Mouse (Mus musculus) liver, adult 2 months (tissue): ENCODE measurements around the gene Mael. TPM values are rescaled to one million over a fixed set of nuclear protein-coding genes. Genes with fewer than 3 reads are reported as not detected.

Source experiments
- DNase-seq: peaks from one replicate; pipeline ENCODE4 v3.0.0-alpha.2; 2011; ENCODE audit warnings: low read depth, low spot score; ENCODE audit errors: extremely low read depth
- H3K27ac ChIP-seq: fragments of 200-500 bp; replicated peaks from 2 replicates; pipeline ENCODE4 v1.5.1; 2012; ENCODE audit warnings: low read depth, mild to moderate bottlenecking, control low read depth, inconsistent platforms, low read length; ENCODE audit not compliant: insufficient read depth
- H3K27me3 ChIP-seq: fragments of 200-500 bp; 2 replicates; pipeline ENCODE4 v1.6.1; 2012; ENCODE audit warnings: mild to moderate bottlenecking, moderate library complexity, low read length, inconsistent platforms; ENCODE audit not compliant: control insufficient read depth, insufficient read depth
- H3K36me3 ChIP-seq: fragments of 200-500 bp; 2 replicates; pipeline ENCODE4 v1.6.1; 2012; ENCODE audit warnings: low read length, inconsistent platforms; ENCODE audit not compliant: control insufficient read depth, insufficient read depth
- H3K4me1 ChIP-seq: fragments of 200-500 bp; 2 replicates; pipeline ENCODE4 v1.6.1; 2011; ENCODE audit warnings: low read length; ENCODE audit not compliant: control insufficient read depth, insufficient read depth
- H3K4me3 ChIP-seq: fragments of 200-500 bp; 2 replicates; pipeline ENCODE4 v1.5.1; 2011; ENCODE audit warnings: low read depth, mild to moderate bottlenecking, control low read depth, low read length, moderate library complexity; ENCODE audit not compliant: insufficient read depth
- H3K79me2 ChIP-seq: fragments of 200-500 bp; 2 replicates; pipeline ENCODE4 v1.6.1; 2012; ENCODE audit warnings: inconsistent platforms, mild to moderate bottlenecking, low read length, moderate library complexity; ENCODE audit not compliant: control insufficient read depth, insufficient read depth
- H3K9ac ChIP-seq: fragments of 200-500 bp; 2 replicates; pipeline ENCODE4 v1.6.1; 2012; ENCODE audit warnings: low read depth, mild to moderate bottlenecking, control low read depth, inconsistent platforms, low read length
- CTCF ChIP-seq: fragments of 200-500 bp; IDR thresholded peaks from 2 replicates; pipeline ENCODE4 v1.5.1; 2011; ENCODE audit warnings: low read depth, low read length, control low read depth
- POLR2A ChIP-seq: fragments of 200-500 bp; IDR thresholded peaks from 2 replicates; pipeline ENCODE4 v1.6.1; 2011; ENCODE audit warnings: low read length, control low read depth; ENCODE audit not compliant: insufficient read depth; ENCODE audit errors: extremely low read depth
- WGBS: fragments of 180-500 bp; shearing (Covaris S2); methylation state at CpG from one replicate; pipeline ENCODE4 v1.1.7; 2018; 5-methylcytosine and 5-hydroxymethylcytosine counted together
- polyA plus RNA-seq: library from polyadenylated mRNA; depleted of rRNA; stranded (reverse); fragments of >200 nt; gene quantifications from 2 replicates; pipeline ENCODE4 v1.2.3, GENCODE M21; 2012
- total RNA-seq: library from RNA; depleted of rRNA; stranded (reverse); fragments of >200 nt; gene quantifications from 2 replicates; pipeline ENCODE4 v1.2.3, GENCODE M21; 2014

The Mael gene
- total and polyA plus RNA-seq, 2 experiments = not detected

DNA sequence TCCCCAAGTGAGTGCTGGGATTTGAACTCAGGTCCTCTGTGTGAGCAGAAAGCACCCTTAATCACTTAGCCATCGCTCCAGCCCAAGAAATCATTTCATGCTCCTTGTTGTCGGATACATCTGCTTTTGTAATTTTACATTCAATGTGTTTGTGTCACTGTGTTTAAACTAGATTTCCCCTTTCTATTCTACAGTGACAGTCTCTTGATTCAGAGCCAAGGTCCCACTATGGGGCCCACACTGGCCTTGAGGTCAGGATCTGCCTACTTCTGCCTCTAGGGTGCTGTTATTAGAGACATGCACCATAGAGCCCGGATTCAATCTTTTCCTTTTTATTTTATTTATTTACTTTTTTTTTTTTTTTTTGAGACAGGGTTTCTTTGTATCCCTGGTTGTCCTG lies 65.6 kb downstream of the Mael start:
- Histone ChIP-seq H3K27ac (no peak overlapping the region), H3K36me3 (no peaks in the 10 kb centered on the region), H3K27me3 (no peaks in the 10 kb centered on the region), H3K4me3 (no peak overlapping the region), H3K79me2 (no peaks in the 10 kb centered on the region), H3K9ac (no peak overlapping the region), H3K4me1 (no peaks in the 10 kb centered on the region)
- WGBS = 86% methylated on average over 3 of the region's 3 CpGs
- no peak for DNase-seq
- TF ChIP-seq CTCF (no peak), POLR2A (no peak)

- no peaks in the 10 kb centered on the region for H3K36me3 ChIP-seq
- no peaks in the 10 kb centered on the region for H3K4me1 ChIP-seq
- no peaks in the 10 kb centered on the region for H3K27me3 ChIP-seq
- DNase-seq = no peak
- no peaks in the 10 kb centered on the region for H3K79me2 ChIP-seq
- WGBS = 89% methylated on average over 12 of the region's 12 CpGs
- no peak overlapping the region for H3K27ac ChIP-seq
- TF ChIP-seq POLR2A (no peak), CTCF (no peak)
- no peak overlapping the region for H3K9ac ChIP-seq
- H3K4me3 ChIP-seq = no peak overlapping the region
These were observed 67.7 kb downstream of the Mael start for GRCm38 (mm10) chr1:166170852-166171251.

DNA sequence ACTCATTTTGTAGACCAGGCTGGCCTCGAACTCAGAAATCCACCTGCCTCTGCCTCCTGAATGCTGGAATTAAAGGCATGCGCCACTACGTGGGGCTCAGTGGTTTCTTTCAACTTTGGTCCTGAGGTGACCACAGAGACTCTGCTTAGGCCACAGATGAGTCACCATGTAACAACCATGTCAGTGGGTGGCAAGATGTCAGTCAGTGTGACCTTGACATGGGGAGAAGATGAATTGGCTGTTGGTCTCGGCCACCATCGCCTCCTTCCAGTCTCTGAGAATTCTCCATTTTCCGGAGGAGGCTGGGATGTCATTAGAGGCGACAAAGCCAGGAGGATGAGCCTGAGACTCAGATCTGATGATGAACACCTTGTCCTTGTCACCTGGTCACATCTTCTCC lies 68.8 kb downstream of the Mael start:
- Histone ChIP-seq H3K36me3 (no peaks in the 10 kb centered on the region), H3K4me3 (no peak overlapping the region), H3K27me3 (no peaks in the 10 kb centered on the region), H3K27ac (no peak overlapping the region), H3K9ac (no peak overlapping the region), H3K4me1 (no peaks in the 10 kb centered on the region), H3K79me2 (no peaks in the 10 kb centered on the region)
- DNase-seq = no peak
- 81% methylated on average over 7 of the region's 7 CpGs for WGBS
- TF ChIP-seq POLR2A (no peak), CTCF (no peak)

DNA sequence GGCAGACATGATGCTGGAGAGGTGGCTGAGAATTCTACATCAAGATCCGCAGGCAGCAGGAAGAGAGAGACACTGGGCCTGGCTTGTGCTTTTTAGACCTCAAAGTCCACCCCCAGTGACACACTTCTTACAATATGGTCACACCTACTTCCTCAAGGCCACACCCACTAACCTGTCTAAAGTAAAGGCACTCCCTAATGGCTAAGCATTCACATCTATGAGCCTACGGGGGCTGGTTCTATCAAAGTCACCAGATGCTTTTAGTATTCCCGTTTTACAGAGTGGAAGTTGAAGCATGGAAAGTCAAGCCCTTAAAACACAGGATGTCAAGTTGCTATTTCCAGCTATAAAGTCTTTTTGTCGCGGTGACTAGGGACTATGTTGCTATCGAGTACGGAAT lies 70.5 kb downstream of the Mael start:
- Histone ChIP-seq H3K9ac (no peak overlapping the region), H3K4me3 (no peak overlapping the region), H3K27me3 (no peaks in the 10 kb centered on the region), H3K79me2 (no peaks in the 10 kb centered on the region), H3K36me3 (no peaks in the 10 kb centered on the region), H3K4me1 (no peaks in the 10 kb centered on the region), H3K27ac (no peak overlapping the region)
- TF ChIP-seq CTCF (no peak), POLR2A (no peak)
- 94% methylated on average over 7 of the region's 7 CpGs for WGBS
- no peak for DNase-seq

GRCm38 (mm10) chr1:166167405-166167804 lies 71.1 kb downstream of the Mael start:
- H3K9ac ChIP-seq = no peak overlapping the region
- 87% methylated on average over 4 of the region's 4 CpGs for WGBS
- no peaks in the 10 kb centered on the region for H3K27me3 ChIP-seq
- TF ChIP-seq CTCF (no peak), POLR2A (no peak)
- no peaks in the 10 kb centered on the region for H3K4me1 ChIP-seq
- no peaks in the 10 kb centered on the region for H3K36me3 ChIP-seq
- no peak overlapping the region for H3K4me3 ChIP-seq
- no peak overlapping the region for H3K27ac ChIP-seq
- no peak for DNase-seq
- H3K79me2 ChIP-seq = no peaks in the 10 kb centered on the region

- no peak for TF ChIP-seq CTCF
- TF ChIP-seq POLR2A = no peak
- Histone ChIP-seq H3K36me3 (no peaks in the 10 kb centered on the region), H3K79me2 (no peaks in the 10 kb centered on the region), H3K4me1 (no peaks in the 10 kb centered on the region), H3K9ac (no peak overlapping the region), H3K27me3 (no peaks in the 10 kb centered on the region), H3K4me3 (no peak overlapping the region), H3K27ac (no peak overlapping the region)
- DNase-seq = no peak
- WGBS = 92% methylated on average over 9 of the region's 9 CpGs
These were observed 73.4 kb downstream of the Mael start for GRCm38 (mm10) chr1:166165159-166165558.
